Mouse (Mus musculus): ENCODE data around the gene Dnhd1.

- TF ChIP-seq POLR2A (IDR thresholded peaks at IDR 0.05; ENCODE audit: borderline replicate concordance, insufficient read depth, low read length) (no peak), CTCF (IDR thresholded peaks at IDR 0.05; ENCODE audit: borderline replicate concordance, insufficient read depth, low read depth, low read length) (no peak)
Observed at GRCm38 (mm10) chr7:105634272-105634920, 16.2 kb upstream of the Dnhd1 start.
